Mouse (Mus musculus): ENCODE measurements around the gene Uprt.

The Uprt gene

GRCm38 (mm10) chrX:104482572-104483443, at the start of gene Uprt:
Uprt (plus strand) TSS chrX:104482818.
- DNase-seq (ENCODE audit: low spot score in 2 of 2): peak; percentile 37 to 77

- DNase-seq (ENCODE audit: low spot score in 2 of 2): no peak
Observed at GRCm38 (mm10) chrX:104433456-104433855, 49.2 kb upstream of the Uprt start.

GRCm38 (mm10) chrX:104452433-104452832, 30.2 kb upstream of the Uprt start:
- no peak for DNase-seq (ENCODE audit: low spot score in 2 of 2)

GRCm38 (mm10) chrX:104461755-104462154, 20.9 kb upstream of the Uprt start:
- no peak for DNase-seq (ENCODE audit: low spot score in 2 of 2)

- DNase-seq (ENCODE audit: low spot score in 2 of 2): no peak
Observed at GRCm38 (mm10) chrX:104464376-104464775, 18.2 kb upstream of the Uprt start.

GRCm38 (mm10) chrX:104478041-104478440, 4.6 kb upstream of the Uprt start:
- no peak for DNase-seq (ENCODE audit: low spot score in 2 of 2)

- DNase-seq (ENCODE audit: low spot score in 2 of 2): peak in 1 of 2 experiments; percentile 18
Observed at GRCm38 (mm10) chrX:104483444-104483808, 808 bp downstream of the Uprt start.

GRCm38 (mm10) chrX:104485596-104485995, 3.0 kb downstream of the Uprt start:
- no peak for DNase-seq (ENCODE audit: low spot score in 2 of 2)

- DNase-seq (ENCODE audit: low spot score in 2 of 2): no peak
Observed at GRCm38 (mm10) chrX:104488036-104488435, 5.4 kb downstream of the Uprt start.

- DNase-seq (ENCODE audit: low spot score in 2 of 2): no peak
Observed at GRCm38 (mm10) chrX:104488870-104489467, 6.4 kb downstream of the Uprt start.

- DNase-seq (ENCODE audit: low spot score in 2 of 2): no peak
Observed at GRCm38 (mm10) chrX:104489626-104490355, 7.2 kb downstream of the Uprt start.

GRCm38 (mm10) chrX:104501765-104502164, 19.1 kb downstream of the Uprt start:
- DNase-seq (ENCODE audit: low spot score in 2 of 2): no peak

GRCm38 (mm10) chrX:104542635-104543034, 60.0 kb downstream of the Uprt start:
- DNase-seq (ENCODE audit: low spot score in 2 of 2): no peak

- no peak for DNase-seq (ENCODE audit: low spot score in 2 of 2)
Observed at GRCm38 (mm10) chrX:104543919-104544595, 61.4 kb downstream of the Uprt start.

- DNase-seq (ENCODE audit: low spot score in 2 of 2): no peak
Observed at GRCm38 (mm10) chrX:104545283-104545682, 62.7 kb downstream of the Uprt start.

All from spleen, postnatal 10 days (tissue).